Mouse (Mus musculus) liver, adult 2 months (tissue): ENCODE results near the gene Maml3.

Experiments used
- CTCF ChIP-seq: fragments of 200-500 bp; IDR thresholded peaks from 2 replicates; pipeline ENCODE4 v1.5.1; 2011; ENCODE audit warnings: low read depth, low read length, control low read depth
- POLR2A ChIP-seq: fragments of 200-500 bp; IDR thresholded peaks from 2 replicates; pipeline ENCODE4 v1.6.1; 2011; ENCODE audit warnings: low read length, control low read depth; ENCODE audit not compliant: insufficient read depth; ENCODE audit errors: extremely low read depth

DNA sequence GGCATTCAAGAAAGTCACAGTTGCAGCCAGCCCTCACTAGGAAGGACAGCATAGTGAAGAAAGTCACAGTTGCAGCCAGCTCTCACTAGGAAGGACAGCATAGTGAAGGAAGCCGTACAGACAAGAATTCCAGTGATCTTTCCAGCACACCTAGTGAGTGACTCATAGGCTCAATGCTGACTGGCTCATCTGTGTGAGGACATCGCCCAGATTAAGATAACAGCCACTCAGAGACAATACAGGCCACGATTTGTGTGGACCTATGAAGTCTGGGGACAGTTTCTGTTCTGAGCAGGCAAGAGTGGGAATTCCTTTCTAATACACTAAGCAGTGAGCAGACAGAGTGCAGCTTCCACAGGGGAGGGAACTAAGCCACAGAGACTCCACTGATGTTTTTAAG is 46.3 kb upstream of the Maml3 start:
- TF ChIP-seq POLR2A (no peak), CTCF (no peak)
